Comparison of ENCODE assay signal across 24 mouse cellular contexts in genomic region chr7:3437941-3438340, GRCm38 (mm10). TPM values are rescaled to one million over a fixed set of nuclear protein-coding genes. Genes with fewer than 3 reads are reported as not detected.
DNase-seq lines count a peak whose midpoint lies in the region; ATAC-seq and TF ChIP-seq lines count a peak whose summit lies in the region.
"Had no signal": no experiment of that assay in that cellular context is flagged by ENCODE, and none has a peak within 500 bp of the region (broad histone marks: within the 10 kb centered on the region; RNA-seq: fewer than 3 reads in every experiment).

No protein-coding gene starts in this region.

- no peak for TF ChIP-seq POLR2A in heart, adult 2 months (IDR thresholded peaks at IDR 0.05; ENCODE audit: insufficient read depth, low read depth, low read length)

- H3K36me3 ChIP-seq in heart, embryonic 14.5 days (ENCODE audit: control insufficient read depth, insufficient read depth, low read length): no peaks in the 10 kb centered on the region
- H3K36me3 ChIP-seq in heart, adult 2 months (ENCODE audit: control insufficient read depth, insufficient read depth, low read length): no peaks in the 10 kb centered on the region
- no peaks in the 10 kb centered on the region for H3K36me3 ChIP-seq in kidney, postnatal 0 days (ENCODE audit: insufficient read depth, low read length)
- H3K36me3 ChIP-seq in midbrain, embryonic 14.5 days (ENCODE audit: control insufficient read depth, insufficient read depth, low read length): no peaks in the 10 kb centered on the region
- H3K36me3 ChIP-seq in midbrain, embryonic 11.5 days (ENCODE audit: control insufficient read depth, insufficient read depth, low read length): no peaks in the 10 kb centered on the region
- H3K36me3 ChIP-seq: hindbrain, embryonic 12.5 days; limb, embryonic 10.5 days; midbrain, embryonic 10.5 days had no signal

- 0 out of 2 replicates have a peak overlapping the region, but pooled peaks have one; percentile 31 for H3K4me2 ChIP-seq in heart, embryonic 14.5 days (ENCODE audit: low read length)
- H3K4me2 ChIP-seq in kidney, postnatal 0 days (ENCODE audit: low read length): no peak overlapping the region
- no peak overlapping the region for H3K4me2 ChIP-seq in midbrain, embryonic 14.5 days (ENCODE audit: low read length)
- H3K4me2 ChIP-seq in midbrain, embryonic 11.5 days: no peak overlapping the region
- H3K4me2 ChIP-seq: forebrain, embryonic 13.5 days; hindbrain, embryonic 12.5 days had no signal

- no peaks in the 10 kb centered on the region; the same call in 1 of the 2 replicates for H3K27me3 ChIP-seq in heart, embryonic 14.5 days (ENCODE audit: control insufficient read depth, insufficient read depth, low read length)
- no peaks in the 10 kb centered on the region for H3K27me3 ChIP-seq in heart, adult 2 months (ENCODE audit: control insufficient read depth, insufficient read depth, low read length)
- H3K27me3 ChIP-seq in kidney, postnatal 0 days (ENCODE audit: insufficient read depth, low read length): no peaks in the 10 kb centered on the region
- H3K27me3 ChIP-seq in midbrain, embryonic 14.5 days (ENCODE audit: control insufficient read depth, insufficient read depth, low read length): no peaks in the 10 kb centered on the region
- no peaks in the 10 kb centered on the region for H3K27me3 ChIP-seq in midbrain, embryonic 11.5 days (ENCODE audit: control insufficient read depth, insufficient read depth, low read length)
- H3K27me3 ChIP-seq: forebrain, embryonic 13.5 days; hindbrain, embryonic 12.5 days had no signal

- DNase-seq in adrenal gland, adult (ENCODE audit: inconsistent age in 2 of 2, low spot score in 1 of 2): peak; percentile 58 to 73
- DNase-seq in adrenal gland, adult 8-10 months: no peak
- DNase-seq in heart, adult 2 months: no peak
- peak; percentile 12 for DNase-seq in kidney, postnatal 0 days (ENCODE audit: low spot score)
- DNase-seq in kidney, adult 11 months: no peak
- peak; percentile 30 for DNase-seq in midbrain, embryonic 14.5 days
- DNase-seq in midbrain, embryonic 11.5 days (ENCODE audit: low spot score, missing footprints): no peak
- DNase-seq: cerebellum, adult 11-12 months; cerebellum, postnatal 36 days; gastrocnemius, postnatal 25 days; layer of hippocampus, adult 9-11 months; lung, adult 2 months; retina, postnatal 1 day had no signal

- intact Hi-C loops in heart, adult 2 months (cut with DNase I): no loop called here

- ATAC-seq in heart, embryonic 14.5 days (ENCODE audit: insufficient number of reproducible peaks, insufficient read depth, low FRiP score, low read depth): no peak
- ATAC-seq in kidney, postnatal 0 days (replicated peaks; ENCODE audit: low FRiP score, low read depth): no peak
- ATAC-seq in midbrain, embryonic 14.5 days (ENCODE audit: low FRiP score, low TSS enrichment): no peak
- no peak for ATAC-seq in midbrain, embryonic 11.5 days (ENCODE audit: low FRiP score)
- ATAC-seq: activated CD4-positive, CD25-positive, alpha-beta regulatory T cell, adult 4 months; forebrain, embryonic 13.5 days had no signal

- no peak overlapping the region for H3K4me3 ChIP-seq in heart, embryonic 14.5 days (ENCODE audit: control insufficient read depth in 1 of 2, insufficient read depth in 1 of 2, low read depth in 1 of 2, low read length in 2 of 2)
- no peak overlapping the region for H3K4me3 ChIP-seq in heart, adult 2 months
- H3K4me3 ChIP-seq in kidney, postnatal 0 days (replicated peaks; ENCODE audit: low read depth, low read length): no peak overlapping the region
- H3K4me3 ChIP-seq in midbrain, embryonic 14.5 days (replicated peaks; ENCODE audit: low read depth, low read length): no peak overlapping the region
- no peak overlapping the region for H3K4me3 ChIP-seq in midbrain, embryonic 11.5 days (ENCODE audit: low read depth, low read length)
- H3K4me3 ChIP-seq: forebrain, embryonic 13.5 days; hindbrain, embryonic 12.5 days; left cerebral cortex, adult 2 months; limb, embryonic 10.5 days; midbrain, embryonic 10.5 days had no signal

- H3K79me2 ChIP-seq in heart, adult 2 months (replicated peaks; ENCODE audit: control insufficient read depth, insufficient read depth, low read length): no peaks in the 10 kb centered on the region

- peaks cover 2 to 15% of the 10 kb centered on the region in 2 experiments for H3K4me1 ChIP-seq in heart, embryonic 14.5 days (ENCODE audit: control insufficient read depth in 2 of 2, insufficient read depth in 2 of 2, low read length in 2 of 2)
- no peaks in the 10 kb centered on the region for H3K4me1 ChIP-seq in heart, adult 2 months (ENCODE audit: control insufficient read depth, insufficient read depth, low read length)
- H3K4me1 ChIP-seq in kidney, postnatal 0 days (replicated peaks; ENCODE audit: insufficient read depth, low read length): no peaks in the 10 kb centered on the region
- no peaks in the 10 kb centered on the region for H3K4me1 ChIP-seq in midbrain, embryonic 14.5 days (ENCODE audit: control insufficient read depth, insufficient read depth, low read length)
- H3K4me1 ChIP-seq in midbrain, embryonic 11.5 days (ENCODE audit: control insufficient read depth, insufficient read depth, low read length): no peaks in the 10 kb centered on the region
- H3K4me1 ChIP-seq: hindbrain, embryonic 12.5 days; limb, embryonic 10.5 days; midbrain, embryonic 10.5 days had no signal

- H3K9me3 ChIP-seq in heart, embryonic 14.5 days (ENCODE audit: control insufficient read depth, low read length): no peaks in the 10 kb centered on the region
- H3K9me3 ChIP-seq in kidney, postnatal 0 days (replicated peaks; ENCODE audit: low read length): no peaks in the 10 kb centered on the region
- no peaks in the 10 kb centered on the region for H3K9me3 ChIP-seq in midbrain, embryonic 14.5 days (ENCODE audit: control insufficient read depth, low read length)
- H3K9me3 ChIP-seq in midbrain, embryonic 11.5 days (ENCODE audit: control insufficient read depth, low read length): no peaks in the 10 kb centered on the region
- H3K9me3 ChIP-seq: forebrain, embryonic 13.5 days; hindbrain, embryonic 12.5 days; limb, embryonic 10.5 days; midbrain, embryonic 10.5 days had no signal

- no peak overlapping the region for H3K9ac ChIP-seq in heart, embryonic 14.5 days (ENCODE audit: low read length)
- H3K9ac ChIP-seq in heart, adult 2 months (ENCODE audit: low read depth, low read length): no peak overlapping the region
- no peak overlapping the region for H3K9ac ChIP-seq in kidney, postnatal 0 days (ENCODE audit: low read depth, low read length)
- no peak overlapping the region for H3K9ac ChIP-seq in midbrain, embryonic 14.5 days (replicated peaks; ENCODE audit: low read length)
- H3K9ac ChIP-seq in midbrain, embryonic 11.5 days (ENCODE audit: low read length): no peak overlapping the region
- H3K9ac ChIP-seq: forebrain, embryonic 13.5 days; hindbrain, embryonic 12.5 days had no signal

- H3K27ac ChIP-seq in heart, embryonic 14.5 days (replicated peaks in 1 of 2; ENCODE audit: control insufficient read depth in 1 of 2, insufficient read depth in 1 of 2, low read depth in 2 of 2, low read length in 2 of 2): no peak overlapping the region; a peak in 1 of 4 replicates
- no peak overlapping the region for H3K27ac ChIP-seq in heart, adult 2 months
- no peak overlapping the region for H3K27ac ChIP-seq in kidney, postnatal 0 days
- H3K27ac ChIP-seq in midbrain, embryonic 14.5 days (replicated peaks; ENCODE audit: low read depth, low read length): no peak overlapping the region
- H3K27ac ChIP-seq in midbrain, embryonic 11.5 days (ENCODE audit: low read depth, low read length): no peak overlapping the region
- H3K27ac ChIP-seq: forebrain, embryonic 13.5 days; hindbrain, embryonic 12.5 days; left cerebral cortex, adult 2 months; limb, embryonic 10.5 days; macrophage; midbrain, embryonic 10.5 days had no signal

- no peak for TF ChIP-seq EP300 in heart, adult 2 months (IDR thresholded peaks at IDR 0.05; ENCODE audit: insufficient read depth, low read depth, low read length)

- TF ChIP-seq CTCF in heart, adult 2 months (IDR thresholded peaks at IDR 0.05): no peak
- TF ChIP-seq CTCF in kidney, postnatal 0 days (IDR thresholded peaks at IDR 0.05; ENCODE audit: low read depth): no peak

- WGBS in heart, embryonic 14.5 days: 20% methylated on average over 5 of the region's 5 CpGs
- 12% methylated on average over 5 of the region's 5 CpGs for WGBS in heart, adult 2 months
- WGBS in kidney, postnatal 0 days: 35% methylated on average over 5 of the region's 5 CpGs
- WGBS in midbrain, embryonic 14.5 days: 44% methylated on average over 5 of the region's 5 CpGs
- 69% methylated on average over 5 of the region's 5 CpGs for WGBS in midbrain, embryonic 11.5 days

RNA-seq across cellular contexts. Expression of gene Cacng6, which starts 13.9 kb away (rescaled TPM):
- under 1 TPM in 2 of 4 experiments, not detected in 2; 0.34 to 0.78 TPM for total RNA-seq in adrenal gland, adult 8-10 months (2022)
- polyA plus RNA-seq in heart, embryonic 14.5 days (2014; fragmentation: Nextera tagmentation; extraction: Ambion mirVana): 19.0 and 19.1 TPM in 2 replicates
- 1 to 10 TPM; 1.9 to 2.5 TPM for total RNA-seq in heart, adult 2 months (2021)
- polyA plus RNA-seq in heart, adult 2 months (2012; rRNA removed): 0.78 and 3.3 TPM in 2 replicates
- 0.11 TPM in 1 of 2 replicates, not detected in the other for polyA plus RNA-seq in kidney, postnatal 0 days (2015; fragmentation: Nextera tagmentation; extraction: Ambion mirVana)
- polyA plus RNA-seq in midbrain, embryonic 14.5 days (2014; fragmentation: Nextera tagmentation; extraction: Ambion mirVana): 0.18 TPM in 1 of 2 replicates, not detected in the other
- polyA plus RNA-seq in midbrain, embryonic 11.5 days (2014; fragmentation: Nextera tagmentation; extraction: Ambion mirVana): not detected in 2 replicates
- total RNA-seq: monocyte, adult 5-6 weeks had no signal
- polyA plus RNA-seq: activated CD4-positive, CD25-positive, alpha-beta regulatory T cell, adult 4 months; forebrain, embryonic 13.5 days; liver, adult 2 months; macrophage; midbrain, embryonic 10.5 days had no signal

RNA-seq across cellular contexts. Expression of gene Cacng8, which starts 47.5 kb away (rescaled TPM):
- total RNA-seq in adrenal gland, adult 8-10 months (2022): 10 to 100 TPM in 2 of 4 experiments, 1 to 10 TPM in 2; 4.4 to 12.2 (median 7.4) TPM
- 0.28 and 0.63 TPM in 2 replicates for polyA plus RNA-seq in heart, embryonic 14.5 days (2014; fragmentation: Nextera tagmentation; extraction: Ambion mirVana)
- not detected for total RNA-seq in heart, adult 2 months (2021)
- not detected in 2 replicates for polyA plus RNA-seq in heart, adult 2 months (2012; rRNA removed)
- 0.67 and 1.1 TPM in 2 replicates for polyA plus RNA-seq in kidney, postnatal 0 days (2015; fragmentation: Nextera tagmentation; extraction: Ambion mirVana)
- 12.5 and 12.8 TPM in 2 replicates for polyA plus RNA-seq in midbrain, embryonic 14.5 days (2014; fragmentation: Nextera tagmentation; extraction: Ambion mirVana)
- 4.0 and 4.7 TPM in 2 replicates for polyA plus RNA-seq in midbrain, embryonic 11.5 days (2014; fragmentation: Nextera tagmentation; extraction: Ambion mirVana)
- total RNA-seq: gastrocnemius, postnatal 25 days; heart, adult 8-10 months; liver, adult 2 months; monocyte, adult 5-6 weeks had no signal
- polyA plus RNA-seq: activated CD4-positive, CD25-positive, alpha-beta regulatory T cell, adult 4 months; liver, adult 2 months; lung, adult 2 months; macrophage had no signal

Comparison
In these comparisons a context has a peak if more than half of its experiments do, and no peak if none do; other contexts are left out.
1. DNase-seq: peak in adrenal gland, adult (2 of 2), kidney, postnatal 0 days (single experiment) and midbrain, embryonic 14.5 days (single experiment); none in adrenal gland, adult 8-10 months (single experiment), heart, adult 2 months (0 of 2), kidney, adult 11 months (single experiment) and midbrain, embryonic 11.5 days (single experiment).